Mouse (Mus musculus) stomach, embryonic 16.5 days (tissue): ENCODE measurements around the gene Il4. TPM values are rescaled to one million over a fixed set of nuclear protein-coding genes. Genes with fewer than 3 reads are reported as not detected.

Experiments used
- ATAC-seq: fragments of 200-750 bp; cut with Nextera tagmentation; 2 replicates; pipeline ENCODE4 v1.8.0; 2017; ENCODE audit warnings: moderate number of reproducible peaks, moderate TSS enrichment; ENCODE audit not compliant: insufficient read depth, low FRiP score
- H3K27ac ChIP-seq: fragments of 300-500 bp; sonication (generic); 2 replicates; pipeline ENCODE4 v1.5.1; 2014; ENCODE audit warnings: low read length
- H3K27me3 ChIP-seq: fragments of 300-500 bp; sonication (generic); 2 replicates; pipeline ENCODE4 v1.6.1; 2014; ENCODE audit warnings: low read length, control low read depth, mixed read lengths; ENCODE audit not compliant: control insufficient read depth, insufficient read depth
- H3K36me3 ChIP-seq: fragments of 300-500 bp; sonication (generic); 2 replicates; pipeline ENCODE4 v1.6.1; 2014; ENCODE audit warnings: low read length; ENCODE audit not compliant: control insufficient read depth, insufficient read depth
- H3K4me1 ChIP-seq: fragments of 300-500 bp; sonication (generic); 2 replicates; pipeline ENCODE4 v1.6.1; 2014; ENCODE audit warnings: low read length, control low read depth, mixed read lengths; ENCODE audit not compliant: control insufficient read depth, insufficient read depth
- H3K4me2 ChIP-seq: fragments of 300-500 bp; sonication (generic); 2 replicates; pipeline ENCODE4 v1.6.1; 2014; ENCODE audit warnings: low read depth, low read length, mixed read lengths
- H3K4me3 ChIP-seq: fragments of 300-500 bp; sonication (generic); replicated peaks from 2 replicates; pipeline ENCODE4 v1.5.1; 2014; ENCODE audit warnings: mild to moderate bottlenecking, low read length
- H3K9ac ChIP-seq: fragments of 300-500 bp; sonication (generic); 2 replicates; pipeline ENCODE4 v1.6.1; 2014; ENCODE audit warnings: low read length
- H3K9me3 ChIP-seq: fragments of 300-500 bp; sonication (generic); replicated peaks from 2 replicates; pipeline ENCODE4 v1.6.1; 2016; ENCODE audit warnings: low read length, control low read depth; ENCODE audit not compliant: control insufficient read depth
- WGBS: fragments of 180-500 bp; shearing (Covaris S2); extraction: QIAGEN DNeasy Blood & Tissue Kit; methylation state at CpG from one replicate; pipeline ENCODE4 v1.1.7; 2014; 5-methylcytosine and 5-hydroxymethylcytosine counted together
- polyA plus RNA-seq: library from polyadenylated mRNA; unstranded; fragments of >200 nt; fragmentation: Nextera tagmentation; extraction: Ambion mirVana; gene quantifications from 2 replicates; pipeline ENCODE4 v1.2.1, GENCODE M21; 2015

Gene Il4
- polyA plus RNA-seq = 0.95 and 1.1 TPM in 2 replicates

DNA sequence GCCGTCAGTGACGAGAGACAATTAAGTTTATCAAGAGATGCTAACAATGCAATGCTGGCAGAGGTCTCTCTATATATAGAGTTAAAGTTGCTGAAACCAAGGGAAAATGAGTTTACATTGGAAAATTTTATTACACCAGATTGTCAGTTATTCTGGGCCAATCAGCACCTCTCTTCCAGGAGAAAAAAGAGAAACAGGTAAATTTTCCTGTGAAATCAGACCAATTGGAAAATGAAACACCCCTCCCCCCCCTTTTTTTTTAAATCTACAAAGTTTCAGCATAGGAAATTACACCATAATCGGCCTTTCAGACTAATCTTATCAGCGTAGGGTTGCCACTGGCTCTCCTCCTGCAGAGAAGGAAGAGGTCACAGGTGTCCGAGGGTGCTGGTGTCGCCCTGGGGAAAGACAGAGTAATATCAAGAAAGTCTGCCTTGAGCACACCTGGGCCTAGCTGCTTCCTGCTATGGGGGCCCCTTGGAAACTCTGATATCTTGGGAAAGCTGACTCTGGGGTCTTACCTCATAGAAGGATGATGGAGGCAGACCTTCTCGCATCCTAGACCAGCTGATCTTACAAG lies at the start of gene Il4:
Il4 (minus strand) TSS at position 51 of the 580 bp plus-strand sequence.
- WGBS = 75% methylated on average over 7 of the region's 7 CpGs
- Histone ChIP-seq H3K9me3 (no peaks in the 10 kb centered on the region), H3K4me2 (no peak within 1 kb of the TSS), H3K27me3 (no peaks in the 10 kb centered on the region), H3K9ac (no peak within 1 kb of the TSS), H3K4me1 (no peaks in the 10 kb centered on the region), H3K27ac (no peak within 1 kb of the TSS), H3K4me3 (no peak within 1 kb of the TSS), H3K36me3 (no peaks in the 10 kb centered on the region)
- ATAC-seq = no peak

DNA sequence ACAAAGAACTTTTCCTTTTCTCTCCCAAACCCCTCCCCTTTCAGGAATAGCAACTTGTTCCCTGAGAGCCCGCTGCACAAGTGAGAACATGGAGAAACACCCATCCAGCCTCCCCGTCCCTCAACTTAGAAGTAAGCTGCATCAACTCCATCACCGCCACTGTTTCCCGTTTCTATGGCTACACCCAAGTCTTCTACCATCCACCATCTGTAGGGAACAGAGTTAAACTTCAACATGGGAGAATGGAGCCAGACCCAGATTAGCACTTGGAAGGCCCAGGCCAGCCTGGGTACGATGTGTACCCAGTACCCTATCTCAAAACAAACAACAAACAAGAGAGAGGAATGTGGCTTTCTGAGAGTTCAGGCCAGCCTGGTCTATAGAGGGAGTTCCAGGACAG lies 45.6 kb upstream of the Il4 start:
- Histone ChIP-seq H3K4me1 (no peaks in the 10 kb centered on the region), H3K36me3 (0 out of 2 replicates have a peak, but pooled peaks cover 11% of the 10 kb centered on the region), H3K9ac (no peak overlapping the region), H3K4me3 (no peak overlapping the region), H3K4me2 (no peak overlapping the region), H3K27me3 (no peaks in the 10 kb centered on the region), H3K9me3 (no peaks in the 10 kb centered on the region), H3K27ac (no peak overlapping the region)
- ATAC-seq = no peak
- 68% methylated on average over 5 of the region's 5 CpGs for WGBS

DNA sequence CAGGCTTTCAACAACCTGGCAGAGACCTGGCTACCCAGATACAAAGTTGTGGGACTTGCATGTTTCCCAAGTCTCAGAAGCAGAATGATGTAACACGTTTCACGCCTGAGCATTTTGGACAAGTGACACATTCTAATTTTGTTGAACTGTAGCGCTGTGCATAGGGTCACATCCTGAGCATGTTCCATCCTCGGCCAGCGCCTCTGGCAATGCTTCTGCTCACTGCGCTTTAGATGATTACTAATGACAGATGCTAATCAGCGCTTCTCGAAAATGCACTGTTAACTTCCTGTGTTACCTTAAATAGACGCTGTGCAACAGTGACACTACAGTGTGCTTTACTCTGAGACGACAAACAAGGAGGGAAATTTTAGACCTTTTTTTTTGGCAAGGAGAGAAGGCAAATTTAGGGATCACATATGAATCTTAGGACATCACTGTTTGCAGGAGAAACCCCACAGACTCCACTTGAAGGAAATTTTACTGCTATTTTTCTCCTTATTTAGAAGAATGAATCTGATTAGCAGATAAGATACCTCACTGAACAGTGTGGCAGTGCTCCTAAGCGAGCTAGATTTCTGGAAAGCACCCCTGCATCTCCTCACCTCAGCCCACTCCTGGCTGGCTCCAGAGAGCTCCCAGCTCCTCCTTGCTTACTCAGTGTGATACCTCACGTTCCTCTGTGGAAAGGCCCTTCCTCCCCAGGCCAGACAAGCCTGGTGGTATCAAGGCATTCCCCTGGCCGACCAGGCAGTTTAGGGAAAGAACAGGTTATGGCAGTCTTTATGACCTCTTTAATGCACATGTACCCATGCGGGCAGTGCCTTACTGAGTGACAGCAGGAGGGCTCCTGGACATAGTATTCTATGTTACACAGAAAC lies 44.6 kb upstream of the Il4 start:
- Histone ChIP-seq H3K4me2 (no peak overlapping the region), H3K4me1 (no peaks in the 10 kb centered on the region), H3K36me3 (0 out of 2 replicates have a peak, but pooled peaks cover 7% of the 10 kb centered on the region), H3K27ac (no peak overlapping the region), H3K4me3 (no peak overlapping the region), H3K9ac (no peak overlapping the region), H3K9me3 (no peaks in the 10 kb centered on the region), H3K27me3 (no peaks in the 10 kb centered on the region)
- 69% methylated on average over 14 of the region's 14 CpGs for WGBS
- ATAC-seq = no peak

DNA sequence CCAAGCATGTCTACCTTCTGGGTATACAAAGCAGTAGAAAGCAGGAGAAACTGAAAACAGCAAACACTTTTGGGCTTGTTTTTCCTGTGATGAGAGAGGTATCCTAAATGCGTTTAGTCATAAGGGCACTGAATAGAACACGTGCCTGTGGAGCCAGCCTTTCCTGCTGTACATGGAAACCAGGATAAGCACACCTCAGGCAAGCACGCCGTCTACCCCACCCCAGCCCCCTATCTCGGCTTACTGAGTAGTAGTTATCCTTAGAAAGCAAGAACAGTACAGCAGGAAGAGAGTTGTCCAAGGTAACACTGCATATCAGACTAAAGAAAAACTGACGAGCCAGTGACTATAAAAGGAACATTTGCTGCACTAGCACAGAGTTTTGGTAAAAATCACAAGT lies 39.4 kb upstream of the Il4 start:
- ATAC-seq = no peak
- Histone ChIP-seq H3K9ac (no peak overlapping the region), H3K36me3 (peaks cover 5% of the 10 kb centered on the region; the same call in 1 of the 2 replicates), H3K27me3 (no peaks in the 10 kb centered on the region), H3K4me2 (no peak overlapping the region), H3K9me3 (no peaks in the 10 kb centered on the region), H3K27ac (no peak overlapping the region), H3K4me1 (no peaks in the 10 kb centered on the region), H3K4me3 (no peak overlapping the region)
- WGBS = 82% methylated on average over 6 of the region's 6 CpGs

DNA sequence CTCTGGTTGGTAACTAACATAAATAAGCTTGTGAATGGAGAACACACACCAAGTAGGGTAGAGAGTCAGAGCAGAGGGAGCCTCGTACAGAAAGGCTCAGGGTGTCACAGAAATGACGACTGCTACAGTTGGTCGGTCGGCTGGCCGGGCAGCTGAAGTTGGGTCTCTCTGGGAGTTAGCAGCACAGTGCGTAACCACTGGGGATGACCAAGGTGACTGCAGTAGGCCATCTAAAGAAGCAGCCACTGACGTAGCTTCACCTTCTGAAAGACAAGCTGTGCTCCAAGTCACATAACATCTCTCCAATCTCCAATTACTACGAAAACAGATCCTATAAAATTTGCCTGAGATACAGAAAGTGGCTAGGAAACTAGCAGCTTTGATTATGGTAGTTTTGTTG lies 38.9 kb upstream of the Il4 start:
- Histone ChIP-seq H3K27ac (no peak overlapping the region), H3K4me1 (no peaks in the 10 kb centered on the region), H3K4me3 (no peak overlapping the region), H3K4me2 (no peak overlapping the region), H3K36me3 (peaks cover 5% of the 10 kb centered on the region; the same call in 1 of the 2 replicates), H3K9me3 (no peaks in the 10 kb centered on the region), H3K9ac (no peak overlapping the region), H3K27me3 (no peaks in the 10 kb centered on the region)
- 84% methylated on average over 8 of the region's 8 CpGs for WGBS
- no peak for ATAC-seq

DNA sequence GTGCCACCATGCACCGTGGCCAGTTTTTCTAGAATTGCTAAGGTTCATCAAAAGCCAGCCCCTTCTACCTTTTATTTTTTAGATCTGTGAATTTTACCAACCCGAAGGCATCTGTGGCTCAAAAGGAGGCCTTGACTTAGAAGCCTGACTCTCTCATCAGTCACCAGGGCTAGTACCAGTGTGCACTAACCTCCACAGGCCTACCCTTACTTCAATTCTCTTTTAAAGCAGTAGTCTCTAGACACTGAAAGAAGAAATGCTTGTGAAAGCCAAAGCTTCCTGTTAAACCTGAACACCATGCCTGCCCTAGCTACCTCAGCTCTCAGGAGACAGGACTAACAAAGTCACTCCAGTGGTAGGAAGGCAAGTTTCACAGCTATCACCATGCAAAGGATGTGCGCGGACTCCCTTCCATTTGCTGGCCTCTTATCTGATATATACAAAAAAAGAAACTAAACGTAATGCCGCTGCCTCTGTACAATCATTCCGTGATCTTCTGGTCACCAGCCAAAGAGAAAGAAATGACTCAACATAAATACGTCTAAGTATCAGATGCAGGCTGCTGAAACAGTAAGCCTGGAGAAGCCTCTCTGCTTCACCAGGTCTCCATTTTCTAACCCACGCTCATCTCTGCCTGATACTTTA lies 38.2 kb upstream of the Il4 start:
- no peak for ATAC-seq
- no peaks in the 10 kb centered on the region for H3K27me3 ChIP-seq
- no peak overlapping the region for H3K4me3 ChIP-seq
- no peaks in the 10 kb centered on the region for H3K9me3 ChIP-seq
- H3K4me1 ChIP-seq = no peaks in the 10 kb centered on the region
- peaks cover 5% of the 10 kb centered on the region; the same call in 1 of the 2 replicates for H3K36me3 ChIP-seq
- no peak overlapping the region for H3K9ac ChIP-seq
- no peak overlapping the region for H3K4me2 ChIP-seq
- WGBS = 69% methylated on average over 9 of the region's 9 CpGs
- no peak overlapping the region for H3K27ac ChIP-seq

DNA sequence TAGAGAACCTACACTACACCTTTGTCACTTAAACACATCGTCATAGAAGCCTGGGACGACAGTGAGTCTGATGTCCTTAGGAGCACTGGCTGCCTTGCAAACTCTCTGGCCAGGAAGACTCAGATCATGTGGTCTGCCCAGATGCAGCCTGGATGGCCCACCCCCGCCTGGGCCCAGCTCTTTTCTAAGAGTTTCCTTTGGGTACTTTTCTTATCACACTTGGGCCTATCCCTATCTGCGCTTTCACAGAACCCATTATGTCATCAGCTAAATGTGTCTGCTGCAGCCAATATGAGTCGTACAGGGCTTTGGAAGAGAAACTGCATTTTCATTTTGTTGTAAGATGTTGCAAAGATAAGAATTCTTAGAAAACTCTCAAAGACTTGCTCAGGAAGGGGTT lies 36.6 kb upstream of the Il4 start:
- H3K4me2 ChIP-seq = no peak overlapping the region
- peaks cover 5% of the 10 kb centered on the region; the same call in 1 of the 2 replicates for H3K36me3 ChIP-seq
- no peaks in the 10 kb centered on the region for H3K4me1 ChIP-seq
- H3K27me3 ChIP-seq = no peaks in the 10 kb centered on the region
- no peak overlapping the region for H3K9ac ChIP-seq
- H3K4me3 ChIP-seq = no peak overlapping the region
- ATAC-seq = peak; percentile 25; the same call in 1 of the 2 replicates
- no peak overlapping the region for H3K27ac ChIP-seq
- WGBS = 76% methylated on average over 5 of the region's 5 CpGs
- no peaks in the 10 kb centered on the region for H3K9me3 ChIP-seq

DNA sequence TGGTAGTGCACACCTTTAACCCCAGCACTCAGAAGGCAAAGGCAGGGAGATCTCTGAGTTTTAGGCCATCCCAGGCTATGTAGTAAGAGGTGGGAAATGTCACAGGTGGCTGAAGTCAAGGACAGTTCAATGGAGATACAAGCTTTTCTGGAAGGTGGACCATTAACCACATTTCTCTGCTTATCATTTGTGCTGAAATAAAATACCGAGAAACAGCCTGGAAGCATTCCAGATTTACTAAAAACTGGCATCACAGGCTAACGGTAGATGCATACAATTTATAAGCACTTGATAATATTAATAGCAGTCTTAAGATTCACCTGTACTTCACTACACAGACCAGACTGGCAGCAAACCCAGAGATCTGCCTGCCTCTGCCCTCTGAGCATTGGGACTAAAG lies 34.0 kb upstream of the Il4 start:
- no peaks in the 10 kb centered on the region for H3K27me3 ChIP-seq
- peaks cover 5% of the 10 kb centered on the region; the same call in 1 of the 2 replicates for H3K36me3 ChIP-seq
- no peak overlapping the region for H3K27ac ChIP-seq
- no peak overlapping the region for H3K4me2 ChIP-seq
- no peak overlapping the region for H3K9ac ChIP-seq
- no peak for ATAC-seq
- 83% methylated on average over 2 of the region's 2 CpGs for WGBS
- H3K4me1 ChIP-seq = no peaks in the 10 kb centered on the region
- H3K9me3 ChIP-seq = no peaks in the 10 kb centered on the region
- H3K4me3 ChIP-seq = no peak overlapping the region

DNA sequence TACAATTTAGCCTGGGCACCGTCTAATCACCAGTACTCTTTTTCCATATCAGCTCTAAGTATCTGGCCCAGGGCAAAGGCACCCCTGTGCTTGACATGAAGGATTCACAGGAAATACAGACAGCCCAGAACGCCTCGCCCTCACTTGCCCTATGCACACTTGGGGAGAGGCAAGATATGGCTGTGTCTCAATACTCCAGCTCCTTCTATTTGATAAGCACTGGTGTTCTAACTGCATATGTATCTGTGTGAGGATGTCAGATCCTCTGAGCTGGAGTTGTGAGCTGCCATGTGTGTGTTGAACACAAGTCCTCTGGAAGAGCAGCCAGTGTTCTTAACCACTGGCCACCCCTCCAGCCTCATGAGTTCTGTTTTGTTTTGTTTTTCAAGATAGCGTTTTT lies 33.0 kb upstream of the Il4 start:
- H3K27ac ChIP-seq = no peak overlapping the region
- no peaks in the 10 kb centered on the region for H3K4me1 ChIP-seq
- WGBS = 89% methylated on average over 4 of the region's 4 CpGs
- ATAC-seq = no peak
- H3K9me3 ChIP-seq = no peaks in the 10 kb centered on the region
- no peak overlapping the region for H3K4me3 ChIP-seq
- H3K36me3 ChIP-seq = peaks cover 5% of the 10 kb centered on the region; the same call in 1 of the 2 replicates
- no peak overlapping the region for H3K9ac ChIP-seq
- H3K4me2 ChIP-seq = no peak overlapping the region
- H3K27me3 ChIP-seq = no peaks in the 10 kb centered on the region
